Mouse (Mus musculus) kidney, embryonic 15.5 days (tissue): ENCODE results near the gene Pknox1. TPM values are rescaled to one million over a fixed set of nuclear protein-coding genes. Genes with fewer than 3 reads are reported as not detected.

ENCODE experiments used
- ATAC-seq: fragments of 200-750 bp; cut with Nextera tagmentation; replicated peaks from 2 replicates; pipeline ENCODE4 v1.8.0; 2017; ENCODE audit warnings: moderate TSS enrichment; ENCODE audit not compliant: low FRiP score
- H3K27ac ChIP-seq: fragments of 300-500 bp; sonication (generic); 2 replicates; pipeline ENCODE4 v1.5.1; 2015; ENCODE audit warnings: mild to moderate bottlenecking, inconsistent platforms
- H3K27me3 ChIP-seq: fragments of 300-500 bp; sonication (generic); 2 replicates; pipeline ENCODE4 v1.6.1; 2015; ENCODE audit warnings: inconsistent platforms
- H3K36me3 ChIP-seq: fragments of 300-500 bp; sonication (generic); 2 replicates; pipeline ENCODE4 v1.6.1; 2015; ENCODE audit warnings: inconsistent platforms
- H3K4me1 ChIP-seq: fragments of 300-500 bp; sonication (generic); 2 replicates; pipeline ENCODE4 v1.6.1; 2015; ENCODE audit warnings: inconsistent platforms
- H3K4me2 ChIP-seq: fragments of 300-500 bp; sonication (generic); 2 replicates; pipeline ENCODE4 v1.6.1; 2015; ENCODE audit warnings: moderate library complexity, mild to moderate bottlenecking, inconsistent platforms
- H3K4me3 ChIP-seq: fragments of 300-500 bp; sonication (generic); replicated peaks from 2 replicates; pipeline ENCODE4 v1.5.1; 2015; ENCODE audit warnings: mild to moderate bottlenecking, inconsistent platforms
- H3K9ac ChIP-seq: fragments of 300-500 bp; sonication (generic); 2 replicates; pipeline ENCODE4 v1.6.1; 2015; ENCODE audit warnings: mild to moderate bottlenecking, inconsistent platforms
- H3K9me3 ChIP-seq: fragments of 300-500 bp; sonication (generic); replicated peaks from 2 replicates; pipeline ENCODE4 v1.6.1; 2016; ENCODE audit warnings: inconsistent platforms
- WGBS: fragments of 180-500 bp; shearing (Covaris S2); methylation state at CpG from one replicate; pipeline ENCODE4 v1.1.7; 2015; ENCODE audit warnings: mixed read lengths; 5-methylcytosine and 5-hydroxymethylcytosine counted together
- polyA plus RNA-seq: library from polyadenylated mRNA; unstranded; fragments of >200 nt; fragmentation: Nextera tagmentation; extraction: Ambion mirVana; gene quantifications from 2 replicates; pipeline ENCODE4 v1.2.1, GENCODE M21; 2015

The Pknox1 gene
- polyA plus RNA-seq, 1 experiment from 2014 or later: 40.5 TPM

DNA sequence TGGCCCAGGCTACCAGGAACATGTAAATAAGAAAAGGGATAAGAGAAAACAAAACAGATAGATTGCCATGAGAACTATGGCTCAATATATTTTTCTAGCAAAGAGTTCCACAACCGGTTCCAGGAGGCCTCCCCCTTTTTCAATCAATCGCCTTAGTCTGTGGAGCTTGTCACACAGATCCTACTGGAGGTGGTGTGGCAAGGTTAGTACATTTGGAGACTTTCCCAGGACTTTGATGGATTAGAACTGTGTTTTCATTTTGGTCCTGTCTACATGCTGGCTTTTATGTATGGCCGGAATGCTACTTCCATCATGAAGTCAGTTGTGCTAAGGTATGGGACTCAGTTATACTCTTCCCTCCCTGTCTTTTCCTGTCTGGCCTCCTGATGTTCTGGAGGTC, 45.4 kb downstream of the Pknox1 start:
- H3K4me2 ChIP-seq: no peak overlapping the region
- 78% methylated on average over 3 of the region's 3 CpGs for WGBS

DNA sequence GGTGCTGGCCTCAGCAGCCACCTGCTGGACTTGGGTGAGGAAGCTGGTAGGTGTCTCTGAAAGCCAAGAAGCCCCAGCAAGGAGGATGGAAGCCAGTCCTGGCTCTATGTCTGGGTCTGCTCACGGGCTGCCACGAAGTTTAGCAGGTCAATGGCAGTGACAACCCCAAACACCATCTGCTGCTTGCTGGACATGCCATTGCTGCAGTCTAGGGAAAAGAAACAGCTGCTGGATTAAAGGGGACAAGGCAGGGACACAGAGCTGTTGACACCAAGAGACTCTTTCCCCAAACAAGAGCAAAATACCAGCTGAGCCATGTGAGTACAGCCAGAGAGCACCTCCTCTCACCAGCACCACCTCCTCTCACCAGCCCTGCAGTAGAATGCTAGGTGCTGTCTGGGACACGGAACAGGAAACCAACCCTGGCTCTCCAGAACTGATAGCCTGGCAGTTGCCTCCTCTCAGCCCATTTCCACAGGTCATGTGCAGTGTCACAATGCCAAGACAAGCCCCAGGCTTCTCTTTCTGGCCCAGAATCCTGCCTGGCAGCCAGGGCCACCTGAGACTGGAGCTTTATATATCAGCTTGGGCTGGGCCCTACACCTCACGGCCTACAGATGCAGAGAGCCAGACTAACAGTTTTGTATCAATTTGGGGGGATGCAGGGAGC, 48.7 kb downstream of the Pknox1 start:
- ATAC-seq: no peak
- no peaks in the 10 kb centered on the region for H3K36me3 ChIP-seq
- H3K4me1 ChIP-seq: no peaks in the 10 kb centered on the region
- H3K4me2 ChIP-seq: no peak overlapping the region
- no peaks in the 10 kb centered on the region for H3K27me3 ChIP-seq
- no peak overlapping the region for H3K27ac ChIP-seq
- H3K9me3 ChIP-seq: no peaks in the 10 kb centered on the region
- H3K9ac ChIP-seq: no peak overlapping the region
- H3K4me3 ChIP-seq: no peak overlapping the region
- WGBS: 63% methylated on average over 4 of the region's 4 CpGs

More for the DNA sequence above, 45.4 kb downstream of the Pknox1 start:
- Histone ChIP-seq H3K27ac (no peak overlapping the region), H3K4me1 (no peaks in the 10 kb centered on the region), H3K4me3 (no peak overlapping the region), H3K9ac (no peak overlapping the region), H3K36me3 (peaks cover 20% of the 10 kb centered on the region), H3K27me3 (no peaks in the 10 kb centered on the region), H3K9me3 (no peaks in the 10 kb centered on the region)
- no peak for ATAC-seq

GRCm38 (mm10) chr17:31623101-31623500, 58.6 kb downstream of the Pknox1 start:
- Histone ChIP-seq H3K27ac (no peak overlapping the region), H3K4me3 (no peak overlapping the region), H3K4me1 (no peaks in the 10 kb centered on the region), H3K4me2 (no peak overlapping the region), H3K9me3 (no peaks in the 10 kb centered on the region), H3K27me3 (no peaks in the 10 kb centered on the region), H3K36me3 (no peaks in the 10 kb centered on the region), H3K9ac (no peak overlapping the region)
- ATAC-seq: no peak
- WGBS: 88% methylated on average over 4 of the region's 4 CpGs

GRCm38 (mm10) chr17:31627961-31628360, 63.4 kb downstream of the Pknox1 start:
- 90% methylated on average over 2 of the region's 2 CpGs for WGBS
- no peak overlapping the region for H3K4me3 ChIP-seq
- no peak for ATAC-seq
- no peak overlapping the region for H3K4me2 ChIP-seq
- no peak overlapping the region for H3K9ac ChIP-seq
- no peaks in the 10 kb centered on the region; the same call in 1 of the 2 replicates for H3K27me3 ChIP-seq
- no peaks in the 10 kb centered on the region for H3K4me1 ChIP-seq
- H3K27ac ChIP-seq: no peak overlapping the region
- H3K9me3 ChIP-seq: no peaks in the 10 kb centered on the region
- H3K36me3 ChIP-seq: no peaks in the 10 kb centered on the region

- Histone ChIP-seq H3K27ac (no peak overlapping the region), H3K4me1 (peaks cover 4% of the 10 kb centered on the region), H3K36me3 (no peaks in the 10 kb centered on the region), H3K9ac (no peak overlapping the region), H3K4me3 (no peak overlapping the region), H3K4me2 (no peak overlapping the region), H3K9me3 (no peaks in the 10 kb centered on the region), H3K27me3 (peaks cover 12% of the 10 kb centered on the region)
- WGBS: 80% methylated on average over 10 of the region's 10 CpGs
- no peak for ATAC-seq
Observed at GRCm38 (mm10) chr17:31631081-31631800, 66.7 kb downstream of the Pknox1 start.

- Histone ChIP-seq H3K4me3 (no peak overlapping the region), H3K9me3 (no peaks in the 10 kb centered on the region), H3K4me1 (peaks cover 18% of the 10 kb centered on the region), H3K27me3 (peaks cover 19% of the 10 kb centered on the region), H3K36me3 (no peaks in the 10 kb centered on the region), H3K4me2 (no peak overlapping the region), H3K9ac (no peak overlapping the region), H3K27ac (no peak overlapping the region)
- WGBS: 75% methylated on average over 6 of the region's 6 CpGs
- ATAC-seq: no peak
Observed at GRCm38 (mm10) chr17:31633007-31633406, 68.5 kb downstream of the Pknox1 start.

DNA sequence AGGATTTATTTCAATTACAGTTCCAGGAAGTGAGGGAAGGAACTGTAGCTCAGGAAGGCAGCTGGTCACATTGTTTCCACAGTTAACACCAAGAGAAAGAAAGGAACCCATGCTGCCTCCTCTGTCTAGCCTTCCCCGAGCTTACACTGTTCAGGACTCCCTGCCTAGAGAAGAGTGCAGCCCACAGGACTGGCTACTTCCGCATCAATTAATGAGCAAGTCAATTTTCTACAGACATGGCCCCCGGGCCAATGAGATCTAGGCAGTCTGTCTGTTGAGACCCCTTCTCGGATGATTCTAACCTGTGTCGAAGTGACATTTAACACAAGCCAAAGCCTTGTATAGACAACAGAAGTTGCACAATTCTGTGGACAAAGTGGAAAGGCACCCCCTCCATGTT, 70.4 kb downstream of the Pknox1 start:
- H3K9ac ChIP-seq: no peak overlapping the region
- H3K4me3 ChIP-seq: no peak overlapping the region
- no peaks in the 10 kb centered on the region for H3K36me3 ChIP-seq
- WGBS: 79% methylated on average over 5 of the region's 5 CpGs
- H3K27ac ChIP-seq: no peak overlapping the region
- H3K27me3 ChIP-seq: peaks cover 19% of the 10 kb centered on the region
- H3K4me2 ChIP-seq: no peak overlapping the region
- no peaks in the 10 kb centered on the region for H3K9me3 ChIP-seq
- ATAC-seq: no peak
- H3K4me1 ChIP-seq: peaks cover 18% of the 10 kb centered on the region

GRCm38 (mm10) chr17:31635781-31636180, 71.2 kb downstream of the Pknox1 start:
- no peaks in the 10 kb centered on the region for H3K9me3 ChIP-seq
- peaks cover 18% of the 10 kb centered on the region for H3K4me1 ChIP-seq
- H3K27me3 ChIP-seq: peaks cover 19% of the 10 kb centered on the region
- no peak overlapping the region for H3K4me3 ChIP-seq
- WGBS: 55% methylated on average over 11 of the region's 11 CpGs
- no peak overlapping the region for H3K9ac ChIP-seq
- no peak for ATAC-seq
- no peak overlapping the region for H3K27ac ChIP-seq
- no peaks in the 10 kb centered on the region for H3K36me3 ChIP-seq
- peak overlapping the region; percentile 98 for H3K4me2 ChIP-seq

- peaks cover 18% of the 10 kb centered on the region for H3K4me1 ChIP-seq
- no peaks in the 10 kb centered on the region for H3K36me3 ChIP-seq
- peak overlapping the region; percentile 44; the same call in 1 of the 2 replicates for H3K9ac ChIP-seq
- H3K4me3 ChIP-seq: peak overlapping the region; percentile 50
- peak; percentile 55 for ATAC-seq
- WGBS: 5% methylated on average over 45 of the region's 45 CpGs
- no peak overlapping the region for H3K27ac ChIP-seq
- H3K27me3 ChIP-seq: peaks cover 19% of the 10 kb centered on the region
- H3K4me2 ChIP-seq: peak overlapping the region; percentile 98
- no peaks in the 10 kb centered on the region for H3K9me3 ChIP-seq
Observed at GRCm38 (mm10) chr17:31636277-31636941, 71.9 kb downstream of the Pknox1 start.

DNA sequence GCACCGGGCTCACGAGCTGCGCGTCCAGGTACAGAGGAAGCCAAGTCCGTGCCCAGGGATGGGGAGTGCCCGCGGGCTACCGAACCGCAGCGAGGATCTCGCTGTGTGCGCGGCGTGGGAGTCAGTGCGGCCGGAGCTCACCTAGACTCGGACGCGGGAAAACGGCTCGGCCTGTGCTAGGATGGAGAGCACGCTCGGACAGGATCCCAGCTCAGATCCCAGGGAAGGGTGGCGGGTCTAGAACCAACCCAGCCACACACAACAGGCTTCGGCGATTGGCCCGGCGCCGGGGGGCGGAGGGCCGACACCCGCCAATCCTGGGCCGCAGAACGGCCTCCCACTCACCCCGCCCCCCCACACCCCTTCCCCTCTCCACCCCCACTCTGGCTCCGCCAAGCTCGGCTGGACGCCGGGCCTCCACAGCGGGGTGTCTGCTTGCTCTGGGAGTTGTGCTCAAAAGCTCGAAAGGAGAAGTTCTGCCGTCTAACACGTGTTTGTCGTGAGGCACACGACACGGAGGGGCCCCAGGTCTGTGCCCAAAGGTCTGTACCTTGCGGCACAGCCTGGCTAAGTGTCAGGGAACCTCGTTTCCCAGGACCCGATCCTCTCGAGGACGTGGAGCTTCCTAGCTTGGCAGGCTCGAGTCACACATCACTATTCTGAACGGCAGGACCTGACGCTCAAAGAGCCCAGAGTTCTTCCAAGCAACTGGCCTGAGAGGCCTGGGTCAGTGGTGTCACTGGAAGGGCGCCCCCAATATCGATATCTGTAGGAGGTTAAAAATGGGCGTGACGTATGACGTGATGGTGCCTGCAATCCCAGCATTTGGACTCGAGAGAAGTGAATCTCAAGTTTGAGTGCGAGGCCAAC, 72.6 kb downstream of the Pknox1 start, which contains the start of gene Cbs:
Gene Cbs, minus strand, starts transcription at position 297 of the 870 bp plus-strand sequence.
- WGBS: 2% methylated on average over 61 of the region's 61 CpGs
- peak within 1 kb of the TSS; percentile 98 for H3K4me2 ChIP-seq
- peak; percentile 96 for ATAC-seq
- H3K9ac ChIP-seq: peak within 1 kb of the TSS; percentile 44; the same call in 1 of the 2 replicates
- no peaks in the 10 kb centered on the region for H3K9me3 ChIP-seq
- H3K4me3 ChIP-seq: peak within 1 kb of the TSS; percentile 50
- peaks cover 18% of the 10 kb centered on the region for H3K4me1 ChIP-seq
- H3K27me3 ChIP-seq: peaks cover 19% of the 10 kb centered on the region
- no peaks in the 10 kb centered on the region for H3K36me3 ChIP-seq
- H3K27ac ChIP-seq: no peak within 1 kb of the TSS

DNA sequence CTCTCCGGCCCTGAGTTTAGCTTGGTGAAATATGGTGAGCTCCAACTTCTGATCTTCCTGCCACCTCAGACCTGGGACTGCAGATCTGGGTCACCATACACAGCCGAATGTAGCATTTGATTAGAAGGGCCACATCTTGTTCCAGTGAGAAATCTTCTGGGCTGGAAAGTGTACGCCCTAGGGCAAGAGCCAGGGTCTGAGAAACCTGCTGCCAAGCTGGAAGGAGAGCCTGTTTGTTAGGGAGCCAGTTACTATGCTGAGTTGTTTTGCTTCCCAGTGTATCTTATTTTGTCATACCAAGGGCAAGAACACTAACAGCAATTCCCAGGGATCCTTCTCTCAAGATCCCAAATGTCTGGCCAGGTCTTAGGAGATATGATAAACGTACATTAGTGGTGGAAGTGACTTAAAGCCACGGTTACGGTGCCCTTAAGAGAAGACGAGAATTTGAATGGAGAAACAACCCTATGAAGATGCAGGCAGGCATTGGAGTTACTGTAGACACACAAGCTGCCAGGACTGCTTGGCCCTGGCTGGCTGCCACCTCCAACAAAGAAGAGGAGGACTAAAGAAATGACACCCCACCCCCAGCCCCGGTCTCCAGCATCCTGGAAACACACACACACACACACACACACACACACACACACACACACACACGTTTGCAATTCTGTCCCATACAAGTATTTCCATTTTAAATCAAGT, 73.5 kb downstream of the Pknox1 start:
- Histone ChIP-seq H3K27me3 (peaks cover 19% of the 10 kb centered on the region), H3K4me2 (no peak overlapping the region), H3K4me1 (peaks cover 18% of the 10 kb centered on the region), H3K4me3 (no peak overlapping the region), H3K36me3 (no peaks in the 10 kb centered on the region), H3K9ac (no peak overlapping the region), H3K9me3 (no peaks in the 10 kb centered on the region), H3K27ac (no peak overlapping the region)
- ATAC-seq: no peak
- WGBS: 59% methylated on average over 9 of the region's 9 CpGs
